Mouse (Mus musculus): Measurements from ENCODE around the gene Aplnr. TPM values are rescaled to one million over a fixed set of nuclear protein-coding genes. Genes with fewer than 3 reads are reported as not detected.

Gene Aplnr
- total and polyA plus RNA-seq, 3 experiments = not detected

DNA sequence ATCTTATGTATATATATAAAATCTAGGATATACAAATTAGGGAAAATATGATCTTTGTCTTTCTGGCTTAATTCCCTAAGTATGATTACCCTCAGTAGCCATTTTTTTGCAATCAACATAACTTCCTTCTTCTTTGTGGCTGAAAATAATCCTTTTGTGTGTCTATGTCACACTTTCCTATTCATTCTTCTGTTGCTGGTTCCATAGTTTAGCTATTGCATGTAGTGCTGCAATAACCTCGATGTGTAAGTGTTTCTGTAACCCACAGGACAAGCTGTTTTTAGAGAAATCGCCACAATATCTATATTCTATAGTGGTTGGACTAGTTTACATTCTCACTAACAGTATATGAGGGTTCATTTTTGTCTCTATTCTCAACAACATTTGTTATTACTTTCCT, 8.9 kb downstream of the Aplnr start:
- Histone ChIP-seq H3K4me3 (ENCODE audit: control insufficient read depth in 1 of 2, insufficient read depth in 1 of 2, low read depth in 2 of 2, low read length in 2 of 2) (no peak overlapping the region), H3K36me3 (ENCODE audit: control insufficient read depth in 1 of 2, insufficient read depth in 2 of 2, low read length in 2 of 2) (no peaks in the 10 kb centered on the region), H3K9me3 (replicated peaks; ENCODE audit: insufficient read depth, low read length) (no peaks in the 10 kb centered on the region), H3K79me2 (ENCODE audit: control insufficient read depth, insufficient read depth, low read length, poor library complexity) (no peaks in the 10 kb centered on the region), H3K9ac (ENCODE audit: control insufficient read depth, low read depth, low read length, poor library complexity, severe bottlenecking) (no peak overlapping the region), H3K27ac (ENCODE audit: control insufficient read depth, low read depth, low read length) (no peak overlapping the region), H3K27me3 (ENCODE audit: control insufficient read depth in 1 of 2, insufficient read depth in 2 of 2, low read length in 2 of 2) (peaks cover 0 to 3% of the 10 kb centered on the region in 2 experiments; a peak in 2 of 4 replicates), H3K4me1 (ENCODE audit: control insufficient read depth in 1 of 2, insufficient read depth in 2 of 2, low read length in 2 of 2) (no peaks in the 10 kb centered on the region)
- DNase-seq (ENCODE audit: low read depth, low spot score) = no peak
- TF ChIP-seq CTCF (IDR thresholded peaks at IDR 0.05 in 2 of 3, conservative IDR thresholded peaks at IDR 0.05 in 1 of 3; ENCODE audit: control insufficient read depth in 1 of 3, insufficient read depth in 1 of 3, low read depth in 2 of 3, low read length in 3 of 3, poor library complexity in 1 of 3, severe bottlenecking in 1 of 3) (no peak), MYC (IDR thresholded peaks at IDR 0.05; ENCODE audit: low read depth, low read length) (no peak), RAD21 (IDR thresholded peaks at IDR 0.05; ENCODE audit: low read depth, low read length) (no peak), TAL1 (IDR thresholded peaks at IDR 0.05; ENCODE audit: low read length) (no peak), RCOR1 (IDR thresholded peaks at IDR 0.05; ENCODE audit: low read depth, low read length) (no peak), NRF1 (IDR thresholded peaks at IDR 0.05; ENCODE audit: insufficient read depth, low read depth, low read length, poor library complexity, severe bottlenecking) (no peak), CHD1 (IDR thresholded peaks at IDR 0.05; ENCODE audit: low read depth, low read length) (no peak), HCFC1 (IDR thresholded peaks at IDR 0.05; ENCODE audit: low read depth, low read length) (no peak), SMC3 (IDR thresholded peaks at IDR 0.05; ENCODE audit: low read depth, low read length) (no peak), ETS1 (IDR thresholded peaks at IDR 0.05; ENCODE audit: low read depth, low read length) (no peak), TBP (IDR thresholded peaks at IDR 0.05; ENCODE audit: low read depth, low read length) (no peak), ZMIZ1 (IDR thresholded peaks at IDR 0.05; ENCODE audit: low read depth, low read length) (no peak)

DNA sequence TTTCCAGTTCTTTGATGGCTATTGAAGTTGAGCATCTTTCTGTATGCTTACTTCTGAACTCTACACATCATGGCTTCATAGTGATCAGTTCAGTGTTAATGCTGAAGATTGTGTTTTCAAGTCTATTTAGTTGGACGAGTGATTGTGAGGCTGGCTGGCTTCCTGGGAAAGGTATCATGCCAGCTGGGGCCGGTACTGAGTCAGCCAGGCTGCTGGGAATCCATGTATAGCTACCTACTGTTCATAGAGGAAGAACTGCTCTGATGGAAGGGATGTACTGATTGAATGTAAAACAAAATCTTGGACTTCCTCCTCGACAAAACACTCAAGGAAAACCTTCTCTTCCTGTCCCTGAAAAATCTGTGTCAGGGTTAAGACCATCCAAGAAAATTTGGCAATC, 9.3 kb downstream of the Aplnr start:
- TF ChIP-seq ZNF384 (IDR thresholded peaks at IDR 0.05; ENCODE audit: low read depth, low read length) (no peak), RCOR1 (IDR thresholded peaks at IDR 0.05; ENCODE audit: low read depth, low read length) (no peak), POLR2A (IDR thresholded peaks at IDR 0.05; ENCODE audit: control insufficient read depth in 1 of 2, insufficient read depth in 1 of 2, low read depth in 1 of 2, low read length in 2 of 2, poor library complexity in 1 of 2) (no peak), CTCF (IDR thresholded peaks at IDR 0.05 in 2 of 3, conservative IDR thresholded peaks at IDR 0.05 in 1 of 3; ENCODE audit: control insufficient read depth in 1 of 3, insufficient read depth in 1 of 3, low read depth in 2 of 3, low read length in 3 of 3, poor library complexity in 1 of 3, severe bottlenecking in 1 of 3) (no peak), CHD2 (IDR thresholded peaks at IDR 0.05; ENCODE audit: low read length) (no peak), USF1 (IDR thresholded peaks at IDR 0.05; ENCODE audit: low read depth, low read length) (no peak), MEF2A (IDR thresholded peaks at IDR 0.05; ENCODE audit: extremely low read depth, insufficient replicate concordance, low read depth, low read length, poor library complexity, severe bottlenecking) (no peak), ZC3H11A (IDR thresholded peaks at IDR 0.05; ENCODE audit: low read depth, low read length) (no peak), MXI1 (IDR thresholded peaks at IDR 0.05; ENCODE audit: low read depth, low read length) (no peak), MAX (IDR thresholded peaks at IDR 0.05; ENCODE audit: low read length) (no peak)
- Histone ChIP-seq H3K4me3 (ENCODE audit: control insufficient read depth in 1 of 2, insufficient read depth in 1 of 2, low read depth in 2 of 2, low read length in 2 of 2) (no peak overlapping the region), H3K79me2 (ENCODE audit: control insufficient read depth, insufficient read depth, low read length, poor library complexity) (no peaks in the 10 kb centered on the region), H3K36me3 (ENCODE audit: control insufficient read depth in 1 of 2, insufficient read depth in 2 of 2, low read length in 2 of 2) (no peaks in the 10 kb centered on the region), H3K9me3 (replicated peaks; ENCODE audit: insufficient read depth, low read length) (no peaks in the 10 kb centered on the region), H3K9ac (ENCODE audit: control insufficient read depth, low read depth, low read length, poor library complexity, severe bottlenecking) (no peak overlapping the region), H3K4me1 (ENCODE audit: control insufficient read depth in 1 of 2, insufficient read depth in 2 of 2, low read length in 2 of 2) (no peaks in the 10 kb centered on the region), H3K27ac (ENCODE audit: control insufficient read depth, low read depth, low read length) (no peak overlapping the region), H3K27me3 (ENCODE audit: control insufficient read depth in 1 of 2, insufficient read depth in 2 of 2, low read length in 2 of 2) (peaks cover 0 to 3% of the 10 kb centered on the region in 2 experiments; a peak in 2 of 4 replicates)
- DNase-seq (ENCODE audit: low read depth, low spot score) = no peak
